12 mouse cellular contexts compared by ENCODE assay signal in genomic region chr3:116104270-116104669, GRCm38 (mm10). TPM values are rescaled to one million over a fixed set of nuclear protein-coding genes. Genes with fewer than 3 reads are reported as not detected.
DNase-seq lines count a peak whose midpoint lies in the region; ATAC-seq and TF ChIP-seq lines count a peak whose summit lies in the region.
"Had no signal": no experiment of that assay in that cellular context is flagged by ENCODE, and none has a peak within 500 bp of the region (broad histone marks: within the 10 kb centered on the region; RNA-seq: fewer than 3 reads in every experiment).

No protein-coding gene starts in this region.

- DNase-seq in embryonic facial prominence, embryonic 10.5 days (ENCODE audit: low spot score): no peak
- no peak for DNase-seq in lung, postnatal 25 days (ENCODE audit: low spot score)
- DNase-seq in hindbrain, postnatal 0 days (ENCODE audit: low spot score): no peak
- DNase-seq in cerebellum, postnatal 14 days: no peak
- no peak for DNase-seq in left cerebral cortex, adult 8-10 months (ENCODE audit: low spot score in 2 of 2)
- DNase-seq: thymus, postnatal 14 days had no signal

- H3K27me3 ChIP-seq in embryonic facial prominence, embryonic 13.5 days: no peaks in the 10 kb centered on the region
- no peaks in the 10 kb centered on the region for H3K27me3 ChIP-seq in embryonic facial prominence, embryonic 10.5 days (replicated peaks; ENCODE audit: low read depth, poor library complexity, severe bottlenecking)
- H3K27me3 ChIP-seq in lung, embryonic 15.5 days: no peaks in the 10 kb centered on the region
- H3K27me3 ChIP-seq in hindbrain, postnatal 0 days (ENCODE audit: insufficient read depth, low read length): no peaks in the 10 kb centered on the region
- H3K27me3 ChIP-seq in neural tube, embryonic 15.5 days (replicated peaks): no peaks in the 10 kb centered on the region
- H3K27me3 ChIP-seq: limb, embryonic 15.5 days had no signal

- H3K4me2 ChIP-seq in embryonic facial prominence, embryonic 13.5 days: peak overlapping the region; percentile 52; the same call in 1 of the 2 replicates
- no peak overlapping the region for H3K4me2 ChIP-seq in lung, embryonic 15.5 days
- H3K4me2 ChIP-seq in hindbrain, postnatal 0 days (ENCODE audit: low read depth, low read length): peak overlapping the region; percentile 60
- H3K4me2 ChIP-seq in neural tube, embryonic 15.5 days: peak overlapping the region; percentile 57; the same call in 1 of the 2 replicates

- H3K4me3 ChIP-seq in embryonic facial prominence, embryonic 13.5 days: no peak overlapping the region
- no peak overlapping the region for H3K4me3 ChIP-seq in embryonic facial prominence, embryonic 10.5 days
- no peak overlapping the region for H3K4me3 ChIP-seq in lung, embryonic 15.5 days
- no peak overlapping the region for H3K4me3 ChIP-seq in hindbrain, postnatal 0 days (ENCODE audit: low read length)
- H3K4me3 ChIP-seq in neural tube, embryonic 15.5 days (replicated peaks): no peak overlapping the region

- no peaks in the 10 kb centered on the region for H3K9me3 ChIP-seq in embryonic facial prominence, embryonic 13.5 days
- H3K9me3 ChIP-seq in embryonic facial prominence, embryonic 10.5 days: no peaks in the 10 kb centered on the region
- no peaks in the 10 kb centered on the region for H3K9me3 ChIP-seq in lung, embryonic 15.5 days
- H3K9me3 ChIP-seq in hindbrain, postnatal 0 days (ENCODE audit: low read length): no peaks in the 10 kb centered on the region
- no peaks in the 10 kb centered on the region for H3K9me3 ChIP-seq in neural tube, embryonic 15.5 days (replicated peaks)
- H3K9me3 ChIP-seq: heart, embryonic 10.5 days; limb, embryonic 15.5 days had no signal

- ATAC-seq in embryonic facial prominence, embryonic 13.5 days (ENCODE audit: insufficient number of reproducible peaks, insufficient read depth, low FRiP score, low TSS enrichment, low read depth): no peak
- ATAC-seq in lung, embryonic 15.5 days (ENCODE audit: borderline replicate concordance, extremely low read depth, low FRiP score, low TSS enrichment): peak; percentile 41; the same call in 1 of the 2 replicates
- no peak for ATAC-seq in hindbrain, postnatal 0 days
- no peak; the same call in 1 of the 2 replicates for ATAC-seq in neural tube, embryonic 15.5 days (ENCODE audit: low FRiP score)
- ATAC-seq: inflammation-experienced regulatory T-cells, adult 6 months had no signal

- H3K4me1 ChIP-seq in embryonic facial prominence, embryonic 13.5 days: peaks cover 11% of the 10 kb centered on the region; the same call in 1 of the 2 replicates
- H3K4me1 ChIP-seq in embryonic facial prominence, embryonic 10.5 days: peaks cover 9% of the 10 kb centered on the region
- H3K4me1 ChIP-seq in lung, embryonic 15.5 days: peaks cover 12% of the 10 kb centered on the region; the same call in 1 of the 2 replicates
- no peaks in the 10 kb centered on the region for H3K4me1 ChIP-seq in hindbrain, postnatal 0 days (ENCODE audit: insufficient read depth, low read length)
- peaks cover 9% of the 10 kb centered on the region for H3K4me1 ChIP-seq in neural tube, embryonic 15.5 days

- no peaks in the 10 kb centered on the region for H3K36me3 ChIP-seq in embryonic facial prominence, embryonic 13.5 days
- no peaks in the 10 kb centered on the region for H3K36me3 ChIP-seq in embryonic facial prominence, embryonic 10.5 days (replicated peaks)
- no peaks in the 10 kb centered on the region for H3K36me3 ChIP-seq in lung, embryonic 15.5 days
- H3K36me3 ChIP-seq in hindbrain, postnatal 0 days (ENCODE audit: insufficient read depth, low read length): no peaks in the 10 kb centered on the region
- no peaks in the 10 kb centered on the region for H3K36me3 ChIP-seq in neural tube, embryonic 15.5 days
- H3K36me3 ChIP-seq: heart, embryonic 10.5 days; limb, embryonic 15.5 days had no signal

- H3K27ac ChIP-seq in embryonic facial prominence, embryonic 13.5 days: no peak overlapping the region
- H3K27ac ChIP-seq in embryonic facial prominence, embryonic 10.5 days (replicated peaks): no peak overlapping the region
- H3K27ac ChIP-seq in lung, embryonic 15.5 days: peak overlapping the region; percentile 4; the same call in 1 of the 2 replicates
- no peak overlapping the region for H3K27ac ChIP-seq in hindbrain, postnatal 0 days
- H3K27ac ChIP-seq in neural tube, embryonic 15.5 days (replicated peaks): no peak overlapping the region

- H3K9ac ChIP-seq in embryonic facial prominence, embryonic 13.5 days: no peak overlapping the region
- H3K9ac ChIP-seq in lung, embryonic 15.5 days: no peak overlapping the region
- H3K9ac ChIP-seq in hindbrain, postnatal 0 days (replicated peaks; ENCODE audit: low read length): no peak overlapping the region
- no peak overlapping the region for H3K9ac ChIP-seq in neural tube, embryonic 15.5 days (replicated peaks)
- H3K9ac ChIP-seq: limb, embryonic 15.5 days had no signal

- TF ChIP-seq CTCF in hindbrain, postnatal 0 days (IDR thresholded peaks at IDR 0.05; ENCODE audit: low read depth): no peak

- 63% methylated on average over 4 of the region's 4 CpGs for WGBS in embryonic facial prominence, embryonic 13.5 days
- 68% methylated on average over 4 of the region's 4 CpGs for WGBS in embryonic facial prominence, embryonic 10.5 days
- WGBS in lung, embryonic 15.5 days: 27% methylated on average over 4 of the region's 4 CpGs
- 39% methylated on average over 4 of the region's 4 CpGs for WGBS in hindbrain, postnatal 0 days
- WGBS in neural tube, embryonic 15.5 days: 46% methylated on average over 4 of the region's 4 CpGs

RNA-seq across cellular contexts. Expression of gene Vcam1, which starts 25.2 kb away (rescaled TPM):
- 36.2 and 42.8 TPM in 2 replicates for polyA plus RNA-seq in embryonic facial prominence, embryonic 13.5 days (2015; fragmentation: Nextera tagmentation; extraction: Ambion mirVana)
- 28.5 and 35.9 TPM in 2 replicates for polyA plus RNA-seq in embryonic facial prominence, embryonic 10.5 days (2016; fragmentation: Nextera tagmentation; extraction: Ambion mirVana)
- 94.4 and 106 TPM in 2 replicates for polyA plus RNA-seq in lung, embryonic 15.5 days (2015; fragmentation: Nextera tagmentation; extraction: Ambion mirVana)
- 35.4 and 45.3 TPM in 2 replicates for total RNA-seq in hindbrain, postnatal 0 days (2014; rRNA removed)
- 40.7 and 43.5 TPM in 2 replicates for polyA plus RNA-seq in hindbrain, postnatal 0 days (2015; fragmentation: Nextera tagmentation; extraction: Ambion mirVana)
- 25.9 and 38.1 TPM in 2 replicates for polyA plus RNA-seq in neural tube, embryonic 15.5 days (2015; fragmentation: Nextera tagmentation; extraction: Ambion mirVana)
- total RNA-seq in left cerebral cortex, adult 8-10 months (2022): 10 to 100 TPM; 17.4 to 21.0 (median 20.0) TPM
